Comparison of ENCODE assay signal across 12 mouse cellular contexts in the genomic region with DNA sequence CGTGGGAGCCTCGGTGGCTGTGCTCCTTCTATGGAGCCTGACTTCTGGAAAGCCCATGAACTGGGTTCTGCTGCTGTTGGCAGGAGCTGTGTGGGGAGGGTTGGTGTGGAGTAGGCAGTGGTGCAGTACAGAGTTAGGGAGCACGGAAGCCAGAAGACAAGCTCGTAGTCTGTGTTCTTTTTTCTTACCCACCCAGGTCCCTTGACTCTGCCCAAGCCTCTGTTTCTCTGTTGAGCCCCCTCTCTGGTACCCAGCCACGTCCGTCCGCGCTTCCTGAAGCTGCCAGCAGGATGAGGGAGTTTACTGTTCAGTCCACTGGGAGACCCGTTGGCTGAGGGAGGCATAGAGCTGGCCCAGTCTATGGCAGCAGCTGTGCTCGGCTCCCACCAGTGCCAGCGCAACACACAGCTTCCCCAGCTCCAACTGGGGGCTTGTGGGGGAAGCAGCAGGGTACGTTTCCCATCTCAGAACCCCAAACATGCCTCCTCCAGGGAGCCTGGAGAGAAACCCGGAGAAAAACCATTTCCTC. TPM values are rescaled to one million over a fixed set of nuclear protein-coding genes. Genes with fewer than 3 reads are reported as not detected.
DNase-seq lines count a peak whose midpoint lies in the region; ATAC-seq lines count a peak whose summit lies in the region.
"Had no signal": no experiment of that assay in that cellular context is flagged by ENCODE, and none has a peak within 500 bp of the region (broad histone marks: within the 10 kb centered on the region; RNA-seq: fewer than 3 reads in every experiment).

No protein-coding gene starts in this region.

- no peak overlapping the region for H3K4me3 ChIP-seq in hindbrain, embryonic 10.5 days
- H3K4me3 ChIP-seq in midbrain, embryonic 10.5 days = no peak overlapping the region

- DNase-seq in frontal cortex, postnatal 36 days (ENCODE audit: low spot score in 2 of 2) = no peak
- DNase-seq in ES-CJ7 (ENCODE audit: low read depth, low spot score) = peak; percentile 30
- DNase-seq in hindbrain, embryonic 10.5 days (ENCODE audit: low spot score) = no peak
- no peak for DNase-seq in midbrain, embryonic 10.5 days (ENCODE audit: low spot score)
- DNase-seq in retina, postnatal 1 day = no peak
- no peak for DNase-seq in thymus, postnatal 36 days
- DNase-seq in embryo, embryonic 11 days = no peak
- DNase-seq: cerebellum, adult 8-10 months; kidney, adult 18-20 months had no signal

- peaks cover 55% of the 10 kb centered on the region for H3K4me1 ChIP-seq in hindbrain, embryonic 10.5 days (replicated peaks)
- H3K4me1 ChIP-seq in midbrain, embryonic 10.5 days = peaks cover 45% of the 10 kb centered on the region

- H3K9me3 ChIP-seq in hindbrain, embryonic 10.5 days = no peaks in the 10 kb centered on the region
- H3K9me3 ChIP-seq in midbrain, embryonic 10.5 days (replicated peaks) = no peaks in the 10 kb centered on the region

- peak; percentile 75 for ATAC-seq in frontal cortex, adult (ENCODE audit: low TSS enrichment)

- peaks cover 59% of the 10 kb centered on the region for H3K36me3 ChIP-seq in hindbrain, embryonic 10.5 days
- H3K36me3 ChIP-seq in midbrain, embryonic 10.5 days = peaks cover 60% of the 10 kb centered on the region

- H3K27ac ChIP-seq in hindbrain, embryonic 10.5 days = peak overlapping the region; percentile 75
- H3K27ac ChIP-seq in midbrain, embryonic 10.5 days (replicated peaks) = peak overlapping the region; percentile 63; the same call in 1 of the 2 replicates

- no peaks in the 10 kb centered on the region for H3K27me3 ChIP-seq in hindbrain, embryonic 10.5 days (ENCODE audit: insufficient read depth, poor library complexity, severe bottlenecking)
- no peaks in the 10 kb centered on the region for H3K27me3 ChIP-seq in midbrain, embryonic 10.5 days (ENCODE audit: low read depth, poor library complexity, severe bottlenecking)

- WGBS in hindbrain, embryonic 10.5 days = 66% methylated on average over 13 of the region's 13 CpGs
- WGBS in midbrain, embryonic 10.5 days = 71% methylated on average over 13 of the region's 13 CpGs

RNA-seq across cellular contexts. Expression of gene Nhlh1, which starts 7.3 kb away (rescaled TPM):
- polyA plus RNA-seq in hindbrain, embryonic 10.5 days (2016; fragmentation: Nextera tagmentation; extraction: Ambion mirVana) = 9.9 and 16.3 TPM in 2 replicates
- 5.5 and 6.9 TPM in 2 replicates for polyA plus RNA-seq in midbrain, embryonic 10.5 days (2016; fragmentation: Nextera tagmentation; extraction: Ambion mirVana)
- polyA plus RNA-seq: liver, embryonic 16.5 days; stomach, embryonic 14.5 days had no signal

RNA-seq across cellular contexts. Expression of gene Copa, which starts 17.7 kb away (rescaled TPM):
- 173 and 187 TPM in 2 replicates for polyA plus RNA-seq in hindbrain, embryonic 10.5 days (2016; fragmentation: Nextera tagmentation; extraction: Ambion mirVana)
- polyA plus RNA-seq in midbrain, embryonic 10.5 days (2016; fragmentation: Nextera tagmentation; extraction: Ambion mirVana) = 175 and 206 TPM in 2 replicates

RNA-seq across cellular contexts. Expression of gene Ncstn, which starts 17.9 kb away (rescaled TPM):
- 112 and 127 TPM in 2 replicates for polyA plus RNA-seq in hindbrain, embryonic 10.5 days (2016; fragmentation: Nextera tagmentation; extraction: Ambion mirVana)
- polyA plus RNA-seq in midbrain, embryonic 10.5 days (2016; fragmentation: Nextera tagmentation; extraction: Ambion mirVana) = 106 and 129 TPM in 2 replicates

RNA-seq across cellular contexts. Expression of gene Vangl2, which starts 36.4 kb away (rescaled TPM):
- 46.0 and 72.6 TPM in 2 replicates for polyA plus RNA-seq in hindbrain, embryonic 10.5 days (2016; fragmentation: Nextera tagmentation; extraction: Ambion mirVana)
- polyA plus RNA-seq in midbrain, embryonic 10.5 days (2016; fragmentation: Nextera tagmentation; extraction: Ambion mirVana) = 49.1 and 55.4 TPM in 2 replicates
